Comparison of ENCODE assay signal across 18 mouse cellular contexts in genomic region chr4:131060191-131060680, GRCm38 (mm10).
A peak's percentile ranks its signal among the peaks of the same experiment; 100 is the strongest.
DNase-seq lines count a peak whose midpoint lies in the region; ATAC-seq and TF ChIP-seq lines count a peak whose summit lies in the region.
"Had no signal": no experiment of that assay in that cellular context is flagged by ENCODE, and none has a peak within 500 bp of the region (broad histone marks: within the 10 kb centered on the region; RNA-seq: fewer than 3 reads in every experiment).

No protein-coding gene starts in this region.

- no peak for DNase-seq in forebrain, embryonic 10.5 days (ENCODE audit: extremely low spot score, low spot score)
- DNase-seq in intestine, embryonic 14.5 days (ENCODE audit: low spot score) = peak; percentile 63
- DNase-seq in midbrain, embryonic 14.5 days = no peak
- peak; percentile 68 for DNase-seq in yolk sac, embryonic 10.5 days (ENCODE audit: low spot score)
- DNase-seq in layer of hippocampus, postnatal 10 days (ENCODE audit: low spot score in 2 of 2) = no peak
- DNase-seq: adrenal gland, adult 8-10 months; gastrocnemius, adult 2 months; kidney, adult 9 months; layer of hippocampus, postnatal 36 days; liver, postnatal 0 days; lung, postnatal 10 days; thymus, postnatal 14 days had no signal

- H3K27ac ChIP-seq in forebrain, embryonic 10.5 days = peak overlapping the region; percentile 67
- H3K27ac ChIP-seq in forebrain, embryonic 15.5 days (replicated peaks) = no peak overlapping the region
- H3K27ac ChIP-seq in intestine, embryonic 14.5 days (ENCODE audit: low read depth) = 0 out of 2 replicates have a peak overlapping the region, but pooled peaks have one; percentile 38
- no peak overlapping the region for H3K27ac ChIP-seq in intestine, postnatal 0 days (ENCODE audit: low read depth, low read length)
- peak overlapping the region; percentile 69 for H3K27ac ChIP-seq in midbrain, embryonic 12.5 days (replicated peaks)
- no peak overlapping the region for H3K27ac ChIP-seq in midbrain, embryonic 14.5 days (replicated peaks; ENCODE audit: low read depth, low read length)
- H3K27ac ChIP-seq: embryonic facial prominence, embryonic 10.5 days; gastrocnemius, adult 2 months; heart, embryonic 10.5 days; hindbrain, embryonic 15.5 days had no signal

- peaks cover 19% of the 10 kb centered on the region; the same call in 1 of the 2 replicates for H3K27me3 ChIP-seq in forebrain, embryonic 10.5 days (ENCODE audit: poor library complexity, severe bottlenecking)
- H3K27me3 ChIP-seq in forebrain, embryonic 15.5 days = no peaks in the 10 kb centered on the region
- H3K27me3 ChIP-seq in intestine, embryonic 14.5 days (replicated peaks; ENCODE audit: control insufficient read depth, insufficient read depth, low read length) = no peaks in the 10 kb centered on the region
- no peaks in the 10 kb centered on the region for H3K27me3 ChIP-seq in intestine, postnatal 0 days (replicated peaks; ENCODE audit: control insufficient read depth, insufficient read depth, low read length)
- H3K27me3 ChIP-seq in midbrain, embryonic 12.5 days = peaks cover 39% of the 10 kb centered on the region
- H3K27me3 ChIP-seq in midbrain, embryonic 14.5 days (ENCODE audit: control insufficient read depth, insufficient read depth, low read length) = peaks cover 8% of the 10 kb centered on the region
- H3K27me3 ChIP-seq: hindbrain, embryonic 15.5 days had no signal

- no peak overlapping the region for H3K9ac ChIP-seq in forebrain, embryonic 15.5 days (replicated peaks)
- no peak overlapping the region for H3K9ac ChIP-seq in intestine, embryonic 14.5 days (ENCODE audit: low read length)
- H3K9ac ChIP-seq in intestine, postnatal 0 days (ENCODE audit: low read depth, low read length) = no peak overlapping the region
- H3K9ac ChIP-seq in midbrain, embryonic 12.5 days (replicated peaks) = no peak overlapping the region
- H3K9ac ChIP-seq in midbrain, embryonic 14.5 days (replicated peaks; ENCODE audit: low read length) = no peak overlapping the region
- H3K9ac ChIP-seq: hindbrain, embryonic 15.5 days; liver, postnatal 0 days had no signal

- H3K4me2 ChIP-seq in forebrain, embryonic 15.5 days (replicated peaks) = no peak overlapping the region
- no peak overlapping the region for H3K4me2 ChIP-seq in intestine, embryonic 14.5 days (ENCODE audit: low read length)
- no peak overlapping the region for H3K4me2 ChIP-seq in intestine, postnatal 0 days (replicated peaks; ENCODE audit: low read depth)
- H3K4me2 ChIP-seq in midbrain, embryonic 12.5 days (replicated peaks) = no peak overlapping the region
- no peak overlapping the region for H3K4me2 ChIP-seq in midbrain, embryonic 14.5 days (ENCODE audit: low read length)
- H3K4me2 ChIP-seq: hindbrain, embryonic 15.5 days had no signal

- 45% methylated on average over 1 of the region's 1 CpGs for WGBS in forebrain, embryonic 10.5 days
- 25% methylated on average over 1 of the region's 1 CpGs for WGBS in forebrain, embryonic 15.5 days
- 33% methylated on average over 1 of the region's 1 CpGs for WGBS in intestine, embryonic 14.5 days
- 12% methylated on average over 1 of the region's 1 CpGs for WGBS in intestine, postnatal 0 days
- WGBS in midbrain, embryonic 12.5 days = 21% methylated on average over 1 of the region's 1 CpGs
- 19% methylated on average over 1 of the region's 1 CpGs for WGBS in midbrain, embryonic 14.5 days

- H3K4me1 ChIP-seq in forebrain, embryonic 10.5 days = peaks cover 37% of the 10 kb centered on the region
- H3K4me1 ChIP-seq in forebrain, embryonic 15.5 days = peaks cover 11% of the 10 kb centered on the region
- H3K4me1 ChIP-seq in intestine, embryonic 14.5 days (replicated peaks; ENCODE audit: control insufficient read depth, insufficient read depth, low read length) = no peaks in the 10 kb centered on the region
- no peaks in the 10 kb centered on the region for H3K4me1 ChIP-seq in intestine, postnatal 0 days (replicated peaks; ENCODE audit: control insufficient read depth, insufficient read depth, low read length)
- peaks cover 26% of the 10 kb centered on the region for H3K4me1 ChIP-seq in midbrain, embryonic 12.5 days
- H3K4me1 ChIP-seq in midbrain, embryonic 14.5 days (ENCODE audit: control insufficient read depth, insufficient read depth, low read length) = peaks cover 12% of the 10 kb centered on the region

- no peaks in the 10 kb centered on the region for H3K36me3 ChIP-seq in forebrain, embryonic 10.5 days (replicated peaks)
- no peaks in the 10 kb centered on the region for H3K36me3 ChIP-seq in forebrain, embryonic 15.5 days
- no peaks in the 10 kb centered on the region for H3K36me3 ChIP-seq in intestine, embryonic 14.5 days (ENCODE audit: control insufficient read depth, insufficient read depth, low read length)
- no peaks in the 10 kb centered on the region for H3K36me3 ChIP-seq in intestine, postnatal 0 days (ENCODE audit: control insufficient read depth, insufficient read depth)
- no peaks in the 10 kb centered on the region for H3K36me3 ChIP-seq in midbrain, embryonic 12.5 days
- no peaks in the 10 kb centered on the region for H3K36me3 ChIP-seq in midbrain, embryonic 14.5 days (ENCODE audit: control insufficient read depth, insufficient read depth, low read length)
- H3K36me3 ChIP-seq: embryonic facial prominence, embryonic 10.5 days; heart, embryonic 10.5 days; hindbrain, embryonic 15.5 days had no signal

- TF ChIP-seq CTCF in intestine, postnatal 0 days (IDR thresholded peaks at IDR 0.05; ENCODE audit: low read depth) = no peak

- H3K4me3 ChIP-seq in forebrain, embryonic 10.5 days = no peak overlapping the region
- no peak overlapping the region for H3K4me3 ChIP-seq in forebrain, embryonic 15.5 days
- H3K4me3 ChIP-seq in intestine, embryonic 14.5 days (ENCODE audit: low read depth, low read length) = no peak overlapping the region
- no peak overlapping the region for H3K4me3 ChIP-seq in intestine, postnatal 0 days (ENCODE audit: low read depth, low read length)
- H3K4me3 ChIP-seq in midbrain, embryonic 12.5 days = no peak overlapping the region
- H3K4me3 ChIP-seq in midbrain, embryonic 14.5 days (replicated peaks; ENCODE audit: low read depth, low read length) = no peak overlapping the region
- H3K4me3 ChIP-seq: embryonic facial prominence, embryonic 10.5 days; gastrocnemius, adult 2 months; heart, embryonic 10.5 days; hindbrain, embryonic 15.5 days had no signal

- no peaks in the 10 kb centered on the region for H3K9me3 ChIP-seq in forebrain, embryonic 10.5 days
- no peaks in the 10 kb centered on the region for H3K9me3 ChIP-seq in forebrain, embryonic 15.5 days
- no peaks in the 10 kb centered on the region for H3K9me3 ChIP-seq in intestine, embryonic 14.5 days (ENCODE audit: control insufficient read depth, low read length)
- H3K9me3 ChIP-seq in intestine, postnatal 0 days (ENCODE audit: control insufficient read depth) = no peaks in the 10 kb centered on the region
- no peaks in the 10 kb centered on the region for H3K9me3 ChIP-seq in midbrain, embryonic 12.5 days
- no peaks in the 10 kb centered on the region for H3K9me3 ChIP-seq in midbrain, embryonic 14.5 days (ENCODE audit: control insufficient read depth, low read length)
- H3K9me3 ChIP-seq: embryonic facial prominence, embryonic 10.5 days; heart, embryonic 10.5 days; hindbrain, embryonic 15.5 days had no signal

- ATAC-seq in forebrain, embryonic 15.5 days (replicated peaks) = no peak
- peak; percentile 60 for ATAC-seq in intestine, embryonic 14.5 days (replicated peaks; ENCODE audit: low FRiP score, low TSS enrichment, low read depth)
- no peak; the same call in 1 of the 2 replicates for ATAC-seq in intestine, postnatal 0 days
- ATAC-seq in midbrain, embryonic 12.5 days (ENCODE audit: low FRiP score, low read depth) = peak; percentile 51
- ATAC-seq in midbrain, embryonic 14.5 days (ENCODE audit: low FRiP score, low TSS enrichment) = no peak
- ATAC-seq: liver, postnatal 0 days had no signal

Comparison
In these comparisons a context has a peak if more than half of its experiments do, and no peak if none do; other contexts are left out.
1. H3K27ac ChIP-seq: peak in forebrain, embryonic 10.5 days (single experiment), intestine, embryonic 14.5 days (single experiment) and midbrain, embryonic 12.5 days (single experiment); none in forebrain, embryonic 15.5 days (single experiment), intestine, postnatal 0 days (single experiment) and midbrain, embryonic 14.5 days (single experiment).
2. ATAC-seq: peak in intestine, embryonic 14.5 days (single experiment) and midbrain, embryonic 12.5 days (single experiment); none in forebrain, embryonic 15.5 days (single experiment), intestine, postnatal 0 days (single experiment) and midbrain, embryonic 14.5 days (single experiment).
3. DNase-seq: peak in intestine, embryonic 14.5 days (single experiment) and yolk sac, embryonic 10.5 days (single experiment); none in forebrain, embryonic 10.5 days (single experiment), midbrain, embryonic 14.5 days (single experiment) and layer of hippocampus, postnatal 10 days (0 of 2).